Mouse (Mus musculus) activated CD4-positive, CD25-positive, alpha-beta regulatory T cell, adult 4 months (primary cell): ENCODE measurements around the gene Fem1b. TPM values are rescaled to one million over a fixed set of nuclear protein-coding genes. Genes with fewer than 3 reads are reported as not detected.

ENCODE experiments used
- ATAC-seq: one replicate; pipeline ENCODE4 v1.8.0; 2017
- polyA plus RNA-seq, 2 experiments: library from polyadenylated mRNA; unstranded; fragments of 100-300 nt; shearing (Covaris generic); gene quantifications; one replicate each; pipeline ENCODE4 v1.2.1; 2017

Fem1b gene
- polyA plus RNA-seq, 2 experiments from 2014 or later = 3.6 TPM

DNA sequence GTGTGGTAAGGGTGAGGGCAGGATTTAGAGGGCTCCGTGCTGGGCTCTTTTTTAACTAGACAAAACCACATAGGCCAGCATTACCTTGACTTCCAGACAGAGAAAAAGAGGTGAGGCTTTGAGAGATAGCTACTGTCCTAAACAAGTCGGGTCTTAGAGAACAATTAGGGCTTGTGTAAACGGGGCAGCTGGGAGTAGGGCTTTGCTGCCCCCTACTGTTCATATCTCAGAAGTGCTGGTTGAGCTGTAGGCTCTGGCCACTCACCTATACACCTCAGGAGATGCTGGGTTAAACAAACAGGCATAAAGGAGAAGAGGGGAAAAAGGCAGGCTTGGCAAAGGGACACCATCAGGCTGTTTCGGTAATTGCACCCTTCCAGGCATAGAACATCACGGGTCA is 34.3 kb downstream of the Fem1b start:
- ATAC-seq = peak; percentile 28

GRCm38 (mm10) chr9:62775464-62775863 is 36.3 kb downstream of the Fem1b start:
- no peak for ATAC-seq

- no peak for ATAC-seq
Measured at GRCm38 (mm10) chr9:62772746-62773145, 39.0 kb downstream of the Fem1b start.

- ATAC-seq = no peak
Measured at GRCm38 (mm10) chr9:62768361-62768760, 43.4 kb downstream of the Fem1b start.

DNA sequence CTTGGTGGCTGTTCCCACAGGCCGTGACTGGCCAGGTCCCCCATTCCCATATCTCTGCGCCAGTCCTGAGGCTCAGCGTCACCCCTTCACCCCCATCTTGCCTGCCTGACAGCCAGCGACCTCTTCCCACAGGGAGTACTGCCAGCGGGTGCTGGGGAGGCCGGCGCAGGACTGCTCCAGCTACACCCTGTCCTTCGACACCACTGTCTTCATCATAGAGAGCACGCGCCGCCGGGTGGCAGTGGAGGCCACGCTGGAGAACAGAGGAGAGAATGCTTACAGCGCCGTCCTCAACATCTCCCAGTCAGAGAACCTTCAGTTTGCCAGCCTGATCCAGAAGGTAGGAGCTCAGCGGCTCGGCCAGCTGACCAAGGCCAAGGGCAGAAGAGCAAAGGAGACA is 44.3 kb downstream of the Fem1b start:
- ATAC-seq = no peak

GRCm38 (mm10) chr9:62765346-62765745 is 46.4 kb downstream of the Fem1b start:
- ATAC-seq = no peak

- no peak for ATAC-seq
Measured at GRCm38 (mm10) chr9:62763478-62763877, 48.3 kb downstream of the Fem1b start.

DNA sequence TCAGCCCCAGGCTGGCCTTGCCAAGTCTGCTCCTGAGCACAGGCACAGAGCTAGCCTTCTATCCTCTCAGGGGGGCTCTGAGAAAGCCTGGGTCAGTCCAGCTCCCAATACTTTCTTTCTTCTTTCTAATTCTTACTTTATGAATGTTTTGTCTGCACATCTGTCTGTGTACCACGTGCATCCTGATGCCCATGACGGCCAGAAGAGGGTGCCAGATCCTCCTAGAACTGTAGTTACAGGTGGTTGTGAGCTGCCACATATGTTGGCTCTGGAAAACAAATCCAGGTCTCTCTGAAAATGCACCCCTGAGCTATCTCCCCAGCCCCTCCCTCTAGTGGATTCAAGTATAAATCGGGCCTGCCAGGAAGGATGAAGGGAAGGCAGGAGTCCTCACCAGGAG is 52.1 kb downstream of the Fem1b start:
- ATAC-seq = no peak

DNA sequence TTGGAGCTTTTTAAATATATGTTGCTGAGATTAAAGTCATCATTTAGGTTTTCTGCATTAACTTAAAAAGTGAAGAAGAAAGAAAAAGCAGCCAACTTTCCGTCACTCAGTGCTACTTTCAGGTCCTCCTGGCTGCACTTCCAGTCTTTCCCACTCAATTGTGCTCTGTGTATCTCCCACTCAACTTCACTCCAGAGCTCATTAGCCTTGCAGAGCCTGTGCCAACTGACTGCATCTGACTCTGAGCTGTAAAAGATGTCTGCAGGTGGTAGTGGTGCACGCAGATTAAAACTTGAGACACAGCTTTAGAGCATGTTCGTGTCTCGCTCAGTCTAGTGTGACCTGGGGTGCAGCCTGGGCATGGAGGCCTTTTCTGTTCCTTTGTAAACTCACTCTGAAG is 53.4 kb downstream of the Fem1b start:
- no peak for ATAC-seq

GRCm38 (mm10) chr9:62750381-62750780 is 61.4 kb downstream of the Fem1b start:
- ATAC-seq = no peak

GRCm38 (mm10) chr9:62749666-62750065 is 62.1 kb downstream of the Fem1b start:
- no peak for ATAC-seq

GRCm38 (mm10) chr9:62746646-62747045 is 65.1 kb downstream of the Fem1b start:
- no peak for ATAC-seq

- no peak for ATAC-seq
Measured at GRCm38 (mm10) chr9:62744558-62745275, 67.0 kb downstream of the Fem1b start.

Other genes with a start within 250 kb of the Fem1b start
- under 1 TPM; 0.07 to 0.18 TPM for gene Itga11, start 134.1 kb downstream of the Fem1b start, polyA plus RNA-seq
- gene Cln6, start 26.9 kb upstream of the Fem1b start, polyA plus RNA-seq = 10 to 100 TPM in 1 of 2 experiments, 1 to 10 TPM in 1; 7.8 to 10.3 TPM
- gene Calml4, start 46.1 kb upstream of the Fem1b start, polyA plus RNA-seq = not detected
- gene Pias1, start 176.0 kb upstream of the Fem1b start, polyA plus RNA-seq = 100 to 1,000 TPM; 132 to 142 TPM